Mouse (Mus musculus) megakaryocyte-erythroid progenitor cell, adult 5-6 weeks (primary cell): ENCODE data around the gene Tmem184b. TPM values are rescaled to one million over a fixed set of nuclear protein-coding genes. Genes with fewer than 3 reads are reported as not detected.

Experiments
- ATAC-seq: replicated peaks from 2 replicates; pipeline ENCODE4 v1.8.0; 2016; ENCODE audit warnings: mild to moderate bottlenecking, inconsistent platforms; ENCODE audit not compliant: severe bottlenecking, poor library complexity, low FRiP score, low TSS enrichment
- total RNA-seq, 2 experiments: library from RNA; stranded (forward) in 1 of 2; stranded (reverse) in 1 of 2; fragments of 200-1000, 215-1000 nt in 1 of 2; fragments of >200 nt in 1 of 2; fragmentation: Nextera tagmentation in 1 of 2; gene quantifications; 2 replicates each; pipeline ENCODE4 v1.2.3; 2014 to 2017

Gene Tmem184b
- total RNA-seq (2014; fragmentation: Nextera tagmentation) (8.3 and 9.2 TPM in 2 replicates), total RNA-seq (2017) (1.8 and 5.0 TPM in 2 replicates)

GRCm38 (mm10) chr15:79402836-79403762 is at the start of gene Tmem184b:
TSS of gene Tmem184b (minus strand) at chr15:79403569.
- ATAC-seq = peak; percentile 55

GRCm38 (mm10) chr15:79448041-79448440 is 44.7 kb upstream of the Tmem184b start:
- no peak for ATAC-seq

- no peak for ATAC-seq
Measured at GRCm38 (mm10) chr15:79445786-79446654, 42.7 kb upstream of the Tmem184b start.

GRCm38 (mm10) chr15:79443856-79444410 is 40.6 kb upstream of the Tmem184b start:
- no peak for ATAC-seq

- ATAC-seq = no peak
Measured at GRCm38 (mm10) chr15:79442961-79443518, 39.7 kb upstream of the Tmem184b start.

GRCm38 (mm10) chr15:79442257-79442611 is 38.9 kb upstream of the Tmem184b start:
- ATAC-seq = no peak

- ATAC-seq = no peak
Measured at GRCm38 (mm10) chr15:79441331-79442256, 38.2 kb upstream of the Tmem184b start.

- no peak for ATAC-seq
Measured at GRCm38 (mm10) chr15:79440651-79441330, 37.4 kb upstream of the Tmem184b start.

- peak; percentile 40 for ATAC-seq
Measured at GRCm38 (mm10) chr15:79440223-79440622, 36.9 kb upstream of the Tmem184b start.

GRCm38 (mm10) chr15:79439386-79439785 is 36.0 kb upstream of the Tmem184b start:
- ATAC-seq = no peak

- ATAC-seq = no peak
Measured at GRCm38 (mm10) chr15:79438816-79439215, 35.4 kb upstream of the Tmem184b start.

- ATAC-seq = no peak
Measured at GRCm38 (mm10) chr15:79438209-79438810, 34.9 kb upstream of the Tmem184b start.

GRCm38 (mm10) chr15:79437541-79438208 is 34.3 kb upstream of the Tmem184b start:
- no peak for ATAC-seq

- ATAC-seq = no peak
Measured at GRCm38 (mm10) chr15:79436481-79436921, 33.1 kb upstream of the Tmem184b start.

- peak; percentile 31; the same call in 1 of the 2 replicates for ATAC-seq
Measured at GRCm38 (mm10) chr15:79435191-79435671, 31.9 kb upstream of the Tmem184b start.

GRCm38 (mm10) chr15:79432892-79433291 is 29.5 kb upstream of the Tmem184b start:
- no peak for ATAC-seq

GRCm38 (mm10) chr15:79432328-79432727 is 29.0 kb upstream of the Tmem184b start:
- ATAC-seq = no peak
